Mouse (Mus musculus): Measurements from ENCODE around the gene Vcp. TPM values are rescaled to one million over a fixed set of nuclear protein-coding genes. Genes with fewer than 3 reads are reported as not detected.
"Not testable (repeated sequence)": the region's sequence is repeated elsewhere in the genome, so short reads cannot be mapped to it uniquely, and the experiment has no call there.

The Vcp gene
- total RNA-seq, 2 experiments from 2014 or later, result 229 to 272 TPM

- peak; percentile 26; the same call in 1 of the 2 replicates for TF ChIP-seq CTCF (IDR thresholded peaks at IDR 0.05)
- intact Hi-C loops (cut with DNase I), result no loop called here
- peak; percentile 76 for DNase-seq
- H3K4me3 ChIP-seq, result no peak overlapping the region
- H3K27ac ChIP-seq, result peak overlapping the region; percentile 68
Measured at GRCm38 (mm10) chr4:43002756-43003439, 2.6 kb upstream of the Vcp start.

DNA sequence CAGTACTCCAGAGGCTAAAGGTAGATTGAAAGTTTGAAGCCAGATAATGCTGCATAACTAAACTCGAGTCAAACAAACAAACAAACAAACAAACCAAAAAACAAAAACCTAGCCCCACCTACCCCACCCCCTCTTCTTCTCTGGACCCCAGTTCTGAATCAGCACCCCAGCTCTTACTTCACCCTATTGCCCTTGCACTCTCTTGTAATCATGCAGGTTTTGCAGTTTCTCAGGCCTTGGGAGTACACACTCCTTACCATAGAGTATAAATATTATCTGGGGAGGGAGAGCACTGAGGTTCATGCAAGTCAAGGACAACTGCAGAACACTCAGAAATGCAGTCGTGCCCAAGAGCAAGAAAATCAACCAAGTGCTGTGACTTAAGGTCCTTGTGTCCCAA, 965 bp upstream of the Vcp start:
- intact Hi-C loops (cut with DNase I), result no loop called here
- DNase-seq, result no peak
- no peak for TF ChIP-seq CTCF (IDR thresholded peaks at IDR 0.05)
- Histone ChIP-seq H3K27ac (peak overlapping the region; percentile 86), H3K4me3 (no peak overlapping the region)

DNA sequence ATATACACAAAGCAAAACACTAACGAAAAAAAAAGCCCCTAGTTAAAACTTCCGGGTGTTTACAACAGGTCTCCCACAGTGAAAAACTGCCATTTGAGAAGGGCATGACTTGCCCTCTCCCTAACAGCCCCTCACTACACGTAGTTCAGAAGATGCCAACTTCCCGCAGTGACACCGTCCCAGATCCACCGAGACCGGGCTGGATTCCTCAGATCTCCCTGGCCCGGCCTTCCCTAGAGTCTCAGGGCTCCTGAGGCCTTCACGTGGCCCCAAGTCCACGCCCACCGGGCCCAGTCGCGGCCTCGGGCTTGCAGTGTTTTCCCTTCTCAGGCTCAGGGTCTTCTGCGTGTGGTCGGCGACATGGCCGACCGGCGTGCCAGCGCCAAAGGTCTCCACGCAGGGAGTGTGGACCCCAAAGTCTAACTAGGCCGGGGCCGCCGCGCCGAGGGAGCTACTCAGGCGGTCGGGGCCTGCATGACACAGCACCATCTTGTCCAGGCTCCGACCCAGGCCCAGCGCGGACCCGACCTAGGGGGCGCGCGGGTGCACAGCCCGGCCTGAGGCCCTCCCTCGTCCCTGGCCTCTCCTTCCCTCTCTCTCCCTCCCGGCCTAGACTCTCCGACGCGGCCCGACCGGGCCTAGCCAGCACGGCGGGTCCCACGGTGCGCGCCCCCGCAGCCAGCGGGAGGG, 711 bp downstream of the Vcp start:
- intact Hi-C loops (cut with DNase I), result no loop called here
- TF ChIP-seq CTCF (IDR thresholded peaks at IDR 0.05), result peak; percentile 38
- DNase-seq, result peak; percentile 88
- H3K27ac ChIP-seq, result peak overlapping the region; percentile 99
- H3K4me3 ChIP-seq, result peak overlapping the region; percentile 98

GRCm38 (mm10) chr4:42998022-42998421, 2.3 kb downstream of the Vcp start:
- H3K27ac ChIP-seq, result peak overlapping the region; percentile 99
- peak overlapping the region; percentile 98 for H3K4me3 ChIP-seq
- no peak for DNase-seq
- TF ChIP-seq CTCF (IDR thresholded peaks at IDR 0.05), result no peak
- intact Hi-C loops (cut with DNase I), result no loop called here

- TF ChIP-seq CTCF (IDR thresholded peaks at IDR 0.05), result peak; percentile 34
- no peak overlapping the region for H3K27ac ChIP-seq
- intact Hi-C loops (cut with DNase I), result no loop called here
- DNase-seq, result no peak
- no peak overlapping the region for H3K4me3 ChIP-seq
Measured at GRCm38 (mm10) chr4:42988296-42988695, 12.0 kb downstream of the Vcp start.

DNA sequence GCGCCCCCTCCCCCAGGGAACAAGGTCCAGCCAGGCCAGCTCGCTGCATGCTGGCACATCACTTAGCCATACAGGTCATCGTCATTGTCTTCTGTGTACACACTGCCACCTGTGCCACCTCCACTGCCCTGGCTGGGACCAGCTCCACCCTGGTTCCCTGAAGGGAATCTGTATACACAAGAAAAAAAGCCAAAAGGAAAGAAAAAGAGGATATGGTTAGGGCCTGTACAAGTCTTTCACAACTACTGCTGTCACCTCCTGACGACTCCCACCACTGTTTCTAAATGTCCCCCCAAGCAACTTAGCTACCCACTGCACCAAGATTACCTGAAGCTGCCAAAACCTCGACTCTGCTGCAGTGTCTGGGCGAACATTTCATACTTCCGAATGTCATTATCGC, 19.8 kb downstream of the Vcp start:
- H3K27ac ChIP-seq; DNase-seq; intact Hi-C loops (cut with DNase I); H3K4me3 ChIP-seq: not testable (repeated sequence)

DNA sequence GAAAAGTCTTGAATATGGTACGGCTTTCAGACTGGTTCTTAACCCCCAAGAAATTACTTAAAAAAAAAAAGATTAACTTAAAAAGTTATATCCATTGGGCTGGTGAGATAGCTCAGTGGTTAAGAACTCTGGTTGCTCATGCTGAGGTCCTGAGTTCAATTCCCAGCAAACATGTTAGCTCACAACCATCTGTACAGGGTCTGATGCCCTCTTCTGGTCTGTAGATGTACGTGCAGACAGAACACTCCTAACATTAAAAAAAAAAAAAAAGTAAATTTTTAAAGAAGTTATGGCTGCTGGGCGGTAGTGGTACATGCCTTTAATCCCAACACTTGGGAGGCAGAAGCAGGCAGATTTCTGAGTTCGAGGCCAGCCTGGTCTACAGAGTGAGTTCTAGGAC, 22.2 kb downstream of the Vcp start:
- Histone ChIP-seq H3K4me3 (no peak overlapping the region), H3K27ac (no peak overlapping the region)
- intact Hi-C loops (cut with DNase I), result no loop called here
- DNase-seq, result no peak
- peak; percentile 36 for TF ChIP-seq CTCF (IDR thresholded peaks at IDR 0.05)

- Histone ChIP-seq H3K27ac (no peak overlapping the region), H3K4me3 (no peak overlapping the region)
- intact Hi-C loops (cut with DNase I), result no loop called here
- DNase-seq, result no peak
- TF ChIP-seq CTCF (IDR thresholded peaks at IDR 0.05), result no peak
Measured at GRCm38 (mm10) chr4:42973868-42974267, 26.4 kb downstream of the Vcp start.

GRCm38 (mm10) chr4:42972952-42973351, 27.4 kb downstream of the Vcp start:
- no peak overlapping the region for H3K27ac ChIP-seq
- intact Hi-C loops (cut with DNase I), result no loop called here
- peak; percentile 14 for DNase-seq
- no peak overlapping the region for H3K4me3 ChIP-seq
- no peak for TF ChIP-seq CTCF (IDR thresholded peaks at IDR 0.05)

DNA sequence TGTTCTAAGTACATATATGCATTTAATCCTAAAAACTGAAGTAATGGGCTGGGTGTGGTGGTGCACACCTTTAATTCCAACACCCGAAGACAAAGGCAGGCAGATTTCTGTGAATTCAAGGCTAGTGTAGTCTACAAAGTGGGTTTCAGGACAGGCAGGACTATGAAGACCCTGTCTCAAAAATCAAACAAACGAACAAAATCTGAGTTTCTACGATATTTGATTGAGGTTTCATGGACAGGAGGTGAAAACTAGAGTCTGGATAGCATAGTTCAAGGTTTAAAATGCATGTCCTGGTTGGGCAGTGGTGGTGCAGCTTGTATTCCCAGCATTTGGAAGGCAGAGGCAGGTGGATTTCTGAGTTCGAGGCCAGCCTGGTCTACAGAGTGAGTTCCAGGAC, 31.0 kb downstream of the Vcp start, which contains the start of gene 1700022I11Rik:
TSS of gene 1700022I11Rik (plus strand) at position 301 of the 400 bp plus-strand sequence.
- no peak for DNase-seq
- no peak within 1 kb of the TSS for H3K4me3 ChIP-seq
- no peak for TF ChIP-seq CTCF (IDR thresholded peaks at IDR 0.05)
- intact Hi-C loops (cut with DNase I), result no loop called here
- no peak within 1 kb of the TSS for H3K27ac ChIP-seq

GRCm38 (mm10) chr4:42965039-42965719, 35.1 kb downstream of the Vcp start:
- Histone ChIP-seq H3K27ac (no peak overlapping the region), H3K4me3 (peak overlapping the region; percentile 39)
- DNase-seq, result peak; percentile 31
- peak; percentile 86 for TF ChIP-seq CTCF (IDR thresholded peaks at IDR 0.05)
- intact Hi-C loops (cut with DNase I), result loop anchor here (1.0 kb wide), 1 partner anchor 88 kb away; no protein-coding TSS in a partner anchor

- Histone ChIP-seq H3K27ac (no peak overlapping the region), H3K4me3 (no peak overlapping the region)
- intact Hi-C loops (cut with DNase I), result no loop called here
- DNase-seq, result no peak
- peak; percentile 40; the same call in 1 of the 2 replicates for TF ChIP-seq CTCF (IDR thresholded peaks at IDR 0.05)
Measured at GRCm38 (mm10) chr4:42963480-42963879, 36.8 kb downstream of the Vcp start.

GRCm38 (mm10) chr4:42961592-42961991, 38.7 kb downstream of the Vcp start:
- DNase-seq, result peak; percentile 68
- intact Hi-C loops (cut with DNase I), result no loop called here
- no peak overlapping the region for H3K4me3 ChIP-seq

More at GRCm38 (mm10) chr4:42961592-42961991, 38.7 kb downstream of the Vcp start:
- H3K27ac ChIP-seq, result no peak overlapping the region
- TF ChIP-seq CTCF (IDR thresholded peaks at IDR 0.05), result peak; percentile 80

Data from gastrocnemius, adult 2 months (tissue).